Mouse (Mus musculus): ENCODE results near the gene 0610040J01Rik. TPM values are rescaled to one million over a fixed set of nuclear protein-coding genes. Genes with fewer than 3 reads are reported as not detected.

Gene 0610040J01Rik
- 2.7 and 2.8 TPM in 2 replicates for polyA plus RNA-seq (2015; fragmentation: Nextera tagmentation; extraction: Ambion mirVana)

GRCm38 (mm10) chr5:63811819-63812508 lies at the start of gene 0610040J01Rik:
TSS of gene 0610040J01Rik (plus strand) at chr5:63812363.
- H3K27ac ChIP-seq: no peak within 1 kb of the TSS
- peaks cover 9% of the 10 kb centered on the region; the same call in 1 of the 2 replicates for H3K4me1 ChIP-seq
- no peaks in the 10 kb centered on the region for H3K36me3 ChIP-seq (ENCODE audit: poor library complexity, severe bottlenecking)
- H3K4me2 ChIP-seq: peak within 1 kb of the TSS; percentile 98
- H3K9ac ChIP-seq: peak within 1 kb of the TSS; percentile 69
- WGBS: 3% methylated on average over 42 of the region's 42 CpGs
- H3K9me3 ChIP-seq (replicated peaks): 0 out of 2 replicates have a peak, but pooled peaks cover under 1% of the 10 kb centered on the region
- peak; percentile 95 for ATAC-seq
- peaks cover 24% of the 10 kb centered on the region for H3K27me3 ChIP-seq
- peak within 1 kb of the TSS; percentile 53 for H3K4me3 ChIP-seq

GRCm38 (mm10) chr5:63765886-63766285 lies 46.3 kb upstream of the 0610040J01Rik start:
- H3K9ac ChIP-seq: no peak overlapping the region
- ATAC-seq: peak; percentile 50
- no peaks in the 10 kb centered on the region for H3K36me3 ChIP-seq (ENCODE audit: poor library complexity, severe bottlenecking)
- no peak overlapping the region for H3K4me2 ChIP-seq
- H3K4me3 ChIP-seq: no peak overlapping the region
- H3K27me3 ChIP-seq: no peaks in the 10 kb centered on the region
- H3K4me1 ChIP-seq: peaks cover 13% of the 10 kb centered on the region
- H3K27ac ChIP-seq: no peak overlapping the region
- 77% methylated on average over 4 of the region's 4 CpGs for WGBS
- H3K9me3 ChIP-seq (replicated peaks): no peaks in the 10 kb centered on the region

- Histone ChIP-seq H3K27me3 (no peaks in the 10 kb centered on the region), H3K4me3 (no peak overlapping the region), H3K9me3 (replicated peaks) (no peaks in the 10 kb centered on the region), H3K4me1 (peaks cover 13% of the 10 kb centered on the region), H3K36me3 (ENCODE audit: poor library complexity, severe bottlenecking) (no peaks in the 10 kb centered on the region), H3K9ac (no peak overlapping the region), H3K27ac (no peak overlapping the region), H3K4me2 (peak overlapping the region; percentile 39; the same call in 1 of the 2 replicates)
- peak; percentile 56 for ATAC-seq
- whole genome bisulfite sequencing: 46% methylated on average over 6 of the region's 6 CpGs
Observed at GRCm38 (mm10) chr5:63766715-63767114, 45.4 kb upstream of the 0610040J01Rik start.

- 29% methylated on average over 8 of the region's 8 CpGs for WGBS
- ATAC-seq: peak; percentile 72
- peak overlapping the region; percentile 3; the same call in 1 of the 2 replicates for H3K27ac ChIP-seq
Observed at GRCm38 (mm10) chr5:63767464-63767863, 44.7 kb upstream of the 0610040J01Rik start.

GRCm38 (mm10) chr5:63768220-63768619 lies 43.9 kb upstream of the 0610040J01Rik start:
- H3K36me3 ChIP-seq (ENCODE audit: poor library complexity, severe bottlenecking): no peaks in the 10 kb centered on the region
- H3K9ac ChIP-seq: no peak overlapping the region
- no peaks in the 10 kb centered on the region for H3K27me3 ChIP-seq
- H3K9me3 ChIP-seq (replicated peaks): no peaks in the 10 kb centered on the region
- peak overlapping the region; percentile 3; the same call in 1 of the 2 replicates for H3K27ac ChIP-seq
- peak overlapping the region; percentile 39; the same call in 1 of the 2 replicates for H3K4me2 ChIP-seq
- H3K4me3 ChIP-seq: no peak overlapping the region
- peaks cover 13% of the 10 kb centered on the region for H3K4me1 ChIP-seq
- WGBS: 91% methylated on average over 4 of the region's 4 CpGs
- no peak; the same call in 1 of the 2 replicates for ATAC-seq

More at GRCm38 (mm10) chr5:63767464-63767863, 44.7 kb upstream of the 0610040J01Rik start:
- Histone ChIP-seq H3K36me3 (ENCODE audit: poor library complexity, severe bottlenecking) (no peaks in the 10 kb centered on the region), H3K4me2 (peak overlapping the region; percentile 39), H3K27me3 (no peaks in the 10 kb centered on the region), H3K4me1 (peaks cover 13% of the 10 kb centered on the region), H3K4me3 (no peak overlapping the region), H3K9ac (no peak overlapping the region), H3K9me3 (replicated peaks) (no peaks in the 10 kb centered on the region)

GRCm38 (mm10) chr5:63772971-63773370 lies 39.2 kb upstream of the 0610040J01Rik start:
- ATAC-seq: 0 out of 2 replicates have a peak, but pooled peaks have one; percentile 34

GRCm38 (mm10) chr5:63773603-63774002 lies 38.6 kb upstream of the 0610040J01Rik start:
- no peak for ATAC-seq

More at GRCm38 (mm10) chr5:63772971-63773370, 39.2 kb upstream of the 0610040J01Rik start:
- Histone ChIP-seq H3K27me3 (no peaks in the 10 kb centered on the region), H3K4me3 (no peak overlapping the region), H3K4me2 (no peak overlapping the region), H3K9ac (no peak overlapping the region), H3K36me3 (ENCODE audit: poor library complexity, severe bottlenecking) (no peaks in the 10 kb centered on the region), H3K27ac (no peak overlapping the region), H3K9me3 (replicated peaks) (no peaks in the 10 kb centered on the region), H3K4me1 (0 out of 2 replicates have a peak, but pooled peaks cover 3% of the 10 kb centered on the region)
- 54% methylated on average over 2 of the region's 2 CpGs for WGBS

GRCm38 (mm10) chr5:63788156-63788826 lies 23.9 kb upstream of the 0610040J01Rik start:
- H3K9me3 ChIP-seq (replicated peaks): no peaks in the 10 kb centered on the region
- H3K4me1 ChIP-seq: no peaks in the 10 kb centered on the region
- no peaks in the 10 kb centered on the region for H3K36me3 ChIP-seq (ENCODE audit: poor library complexity, severe bottlenecking)
- 89% methylated on average over 10 of the region's 10 CpGs for WGBS
- H3K27ac ChIP-seq: no peak overlapping the region
- H3K4me3 ChIP-seq: no peak overlapping the region
- H3K27me3 ChIP-seq: no peaks in the 10 kb centered on the region
- 0 out of 2 replicates have a peak, but pooled peaks have one; percentile 24 for ATAC-seq
- no peak overlapping the region for H3K4me2 ChIP-seq
- no peak overlapping the region for H3K9ac ChIP-seq

More at GRCm38 (mm10) chr5:63773603-63774002, 38.6 kb upstream of the 0610040J01Rik start:
- Histone ChIP-seq H3K27ac (no peak overlapping the region), H3K9ac (no peak overlapping the region), H3K4me2 (no peak overlapping the region), H3K4me1 (no peaks in the 10 kb centered on the region), H3K36me3 (ENCODE audit: poor library complexity, severe bottlenecking) (no peaks in the 10 kb centered on the region), H3K4me3 (no peak overlapping the region), H3K9me3 (replicated peaks) (no peaks in the 10 kb centered on the region), H3K27me3 (no peaks in the 10 kb centered on the region)
- WGBS: 33% methylated on average over 1 of the region's 1 CpGs

- ATAC-seq: no peak
- 2% methylated on average over 26 of the region's 26 CpGs for WGBS
Observed at GRCm38 (mm10) chr5:63812509-63812865, 324 bp downstream of the 0610040J01Rik start.

GRCm38 (mm10) chr5:63816643-63817042 lies 4.5 kb downstream of the 0610040J01Rik start:
- ATAC-seq: no peak
- Histone ChIP-seq H3K27ac (no peak overlapping the region), H3K36me3 (ENCODE audit: poor library complexity, severe bottlenecking) (no peaks in the 10 kb centered on the region), H3K4me2 (no peak overlapping the region), H3K4me3 (no peak overlapping the region), H3K9me3 (replicated peaks) (no peaks in the 10 kb centered on the region), H3K4me1 (peaks cover 9% of the 10 kb centered on the region; the same call in 1 of the 2 replicates), H3K9ac (no peak overlapping the region), H3K27me3 (peaks cover 24% of the 10 kb centered on the region)
- WGBS: 92% methylated on average over 7 of the region's 7 CpGs

More at GRCm38 (mm10) chr5:63812509-63812865, 324 bp downstream of the 0610040J01Rik start:
- Histone ChIP-seq H3K4me3 (peak overlapping the region; percentile 53), H3K9ac (peak overlapping the region; percentile 69), H3K36me3 (ENCODE audit: poor library complexity, severe bottlenecking) (no peaks in the 10 kb centered on the region), H3K4me1 (peaks cover 9% of the 10 kb centered on the region; the same call in 1 of the 2 replicates), H3K27ac (no peak overlapping the region), H3K9me3 (replicated peaks) (no peaks in the 10 kb centered on the region), H3K27me3 (peaks cover 24% of the 10 kb centered on the region), H3K4me2 (peak overlapping the region; percentile 98)

GRCm38 (mm10) chr5:63817270-63817669 lies 5.1 kb downstream of the 0610040J01Rik start:
- H3K27ac ChIP-seq: no peak overlapping the region
- H3K4me3 ChIP-seq: no peak overlapping the region
- peaks cover 6% of the 10 kb centered on the region; the same call in 1 of the 2 replicates for H3K4me1 ChIP-seq
- no peak overlapping the region for H3K9ac ChIP-seq
- 84% methylated on average over 5 of the region's 5 CpGs for WGBS
- H3K9me3 ChIP-seq (replicated peaks): no peaks in the 10 kb centered on the region
- H3K36me3 ChIP-seq (ENCODE audit: poor library complexity, severe bottlenecking): no peaks in the 10 kb centered on the region
- H3K27me3 ChIP-seq: peaks cover 20% of the 10 kb centered on the region
- no peak for ATAC-seq
- no peak overlapping the region for H3K4me2 ChIP-seq

- WGBS: 67% methylated on average over 4 of the region's 4 CpGs
- Histone ChIP-seq H3K36me3 (ENCODE audit: poor library complexity, severe bottlenecking) (no peaks in the 10 kb centered on the region), H3K9ac (no peak overlapping the region), H3K27ac (no peak overlapping the region), H3K4me1 (no peaks in the 10 kb centered on the region), H3K27me3 (peaks cover 6% of the 10 kb centered on the region; the same call in 1 of the 2 replicates), H3K9me3 (replicated peaks) (no peaks in the 10 kb centered on the region), H3K4me2 (no peak overlapping the region), H3K4me3 (no peak overlapping the region)
- ATAC-seq: no peak
Observed at GRCm38 (mm10) chr5:63818975-63819374, 6.8 kb downstream of the 0610040J01Rik start.
